Mouse (Mus musculus): ENCODE results near the gene Chrne.

Chrne gene

DNA sequence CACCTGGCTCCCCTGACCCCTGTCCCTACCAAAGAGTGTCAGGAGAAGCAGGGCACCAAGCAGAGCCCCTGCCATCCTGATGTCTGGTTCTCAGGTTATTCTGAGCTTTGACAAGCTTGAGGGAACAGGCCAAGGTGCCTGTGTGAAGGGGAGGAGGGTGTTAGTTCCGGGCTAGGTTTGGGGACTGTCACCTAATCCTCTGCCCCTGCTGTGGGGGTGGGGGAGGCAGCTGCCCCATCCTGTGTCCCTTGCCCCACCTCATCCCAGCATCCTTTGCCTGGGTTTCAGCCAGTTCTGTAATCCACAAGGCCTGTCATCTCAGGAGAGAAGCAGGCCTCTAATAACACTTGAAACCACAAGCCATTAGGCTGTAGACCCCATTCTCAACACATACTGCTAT, at the start of gene Chrne:
Chrne (minus strand) TSS at position 116 of the 400 bp plus-strand sequence.
- no peak for DNase-seq

DNA sequence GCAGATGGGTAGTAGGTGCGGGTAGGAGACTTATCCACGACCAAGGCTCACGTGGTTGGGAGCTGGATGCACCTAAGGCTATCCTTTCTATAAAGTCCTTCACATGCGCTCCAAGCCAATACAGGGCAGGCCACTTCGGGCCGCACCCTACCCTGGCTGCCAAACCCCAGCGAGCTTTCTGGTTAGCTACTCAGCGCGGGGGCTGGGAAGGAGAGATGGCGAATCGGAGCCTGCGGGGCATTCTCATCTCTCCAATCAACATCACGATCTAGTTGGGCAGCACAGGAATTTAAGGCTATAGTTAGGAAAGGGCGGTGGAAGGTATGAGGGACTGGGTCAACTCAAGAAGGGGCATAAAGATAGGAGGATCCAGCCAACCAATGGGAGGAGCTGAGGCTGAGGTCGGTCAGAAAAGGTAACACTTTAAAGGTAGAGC, 49.3 kb upstream of the Chrne start:
- DNase-seq: peak; percentile 82

DNA sequence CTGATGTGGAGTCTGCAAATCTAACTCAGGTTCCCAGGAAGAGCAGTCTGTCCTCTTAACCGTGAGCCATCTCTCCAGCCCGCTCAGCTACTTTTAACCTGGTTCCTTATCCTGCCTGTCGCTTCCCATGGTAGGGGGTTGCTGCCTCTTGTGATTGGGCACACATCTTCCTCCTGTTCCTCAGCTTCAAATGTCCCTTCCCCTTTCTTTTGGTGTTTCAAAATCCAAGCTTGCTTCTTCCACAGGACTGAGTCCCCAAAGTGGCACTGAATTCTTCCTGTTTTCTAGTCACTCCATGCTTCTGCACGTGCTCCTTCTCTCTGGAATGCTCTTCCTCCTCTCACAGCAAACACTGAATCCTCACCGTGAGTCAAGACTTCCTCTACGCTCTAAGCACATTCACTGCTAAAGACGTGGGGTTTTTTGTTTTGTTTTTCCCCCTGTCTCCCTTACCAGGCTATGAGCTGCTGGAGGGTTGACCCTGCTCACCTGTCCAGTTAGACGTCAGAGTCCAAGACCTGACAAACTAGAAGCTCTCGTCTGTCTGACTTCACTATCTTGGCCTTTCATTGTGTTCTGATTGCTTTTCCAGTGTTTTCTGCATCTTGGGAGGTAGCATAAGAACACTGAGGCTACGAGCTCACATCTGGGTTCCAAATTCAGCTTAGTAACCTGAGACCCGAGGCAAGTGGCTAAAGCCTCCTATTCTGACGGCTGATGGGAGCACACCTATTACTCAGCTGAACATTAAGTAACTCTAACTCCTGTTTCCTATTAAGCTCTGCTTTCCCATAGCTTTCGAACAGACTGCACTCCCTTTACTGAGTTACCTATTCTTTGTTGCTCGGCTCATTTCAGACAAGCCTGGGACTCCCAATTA, 48.5 kb upstream of the Chrne start:
- DNase-seq: no peak

DNA sequence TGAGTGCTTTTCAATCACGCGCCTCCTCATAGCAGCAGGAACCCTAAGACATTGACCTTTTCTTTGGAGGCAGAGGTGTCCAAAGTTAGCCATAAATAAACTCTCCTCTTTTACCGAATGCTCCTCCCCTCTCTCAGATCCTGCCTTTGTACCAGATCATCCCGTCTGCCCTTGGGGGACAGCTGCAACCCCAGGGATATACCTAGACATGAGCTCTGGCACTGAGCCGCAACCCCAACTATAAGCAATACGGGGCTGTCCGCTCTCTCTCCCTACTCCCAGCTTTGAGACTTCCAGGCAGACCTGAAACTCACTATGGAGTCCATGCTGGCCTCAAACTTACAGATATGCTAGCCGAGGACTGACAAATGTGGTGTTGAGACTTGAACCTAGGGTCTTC, 47.7 kb upstream of the Chrne start:
- no peak for DNase-seq

DNA sequence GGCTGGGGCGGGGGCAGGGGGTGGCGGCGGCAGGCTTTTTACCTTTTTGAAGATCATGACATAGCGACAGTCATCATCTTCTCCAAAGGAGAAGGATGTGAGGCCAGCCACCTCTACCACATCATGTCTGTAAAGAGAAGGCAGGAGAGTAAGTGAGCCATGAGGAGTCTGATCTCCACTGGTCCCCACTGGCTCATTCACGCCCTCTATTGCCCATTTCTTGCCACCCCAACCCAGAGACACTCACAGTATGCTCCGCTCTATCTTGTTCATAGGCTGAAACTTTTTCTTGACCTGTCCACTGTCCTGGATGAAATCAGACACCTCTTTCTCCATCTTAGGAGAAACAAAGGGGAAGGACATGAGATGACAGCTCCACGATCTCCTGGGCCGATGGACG, 45.7 kb upstream of the Chrne start:
- no peak for DNase-seq

DNA sequence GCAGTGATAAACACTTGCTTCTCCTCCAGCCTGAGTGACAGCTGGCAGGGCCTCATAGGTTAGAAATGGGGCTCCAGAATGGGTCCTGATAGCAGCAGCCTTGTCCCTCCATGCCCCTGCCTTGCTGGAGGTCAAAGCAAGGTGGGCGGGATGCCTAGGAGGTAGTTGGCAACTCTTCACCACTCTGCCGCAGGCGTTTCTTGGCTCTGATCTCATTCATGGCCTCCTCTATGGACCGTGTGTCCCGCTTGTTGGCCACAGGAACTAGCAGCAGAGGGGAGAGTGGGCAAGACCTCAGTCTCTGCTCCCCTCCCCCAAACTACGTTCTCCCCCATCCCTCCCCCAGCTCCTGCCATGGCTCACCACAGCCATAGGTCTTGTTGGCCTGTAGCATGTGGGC, 44.9 kb upstream of the Chrne start:
- no peak for DNase-seq

DNA sequence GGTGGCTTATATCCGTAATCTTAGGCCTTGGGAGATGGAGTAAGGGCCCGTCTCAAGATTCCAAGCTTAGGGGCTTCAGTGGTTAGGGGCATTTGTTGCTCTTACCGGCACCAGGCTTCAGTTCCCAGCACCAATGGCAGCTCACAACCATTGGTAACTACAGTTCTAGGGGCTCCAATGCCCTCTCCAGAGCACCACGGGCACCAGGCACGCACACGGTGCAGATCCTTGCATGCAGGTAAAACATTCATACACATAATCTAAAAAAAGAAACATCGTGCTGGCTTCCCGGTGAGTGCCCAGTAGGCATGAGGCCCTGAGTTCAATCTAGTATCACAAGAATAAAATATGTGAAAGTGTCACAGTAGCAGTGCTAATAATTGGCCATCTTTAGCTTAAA, 44.1 kb upstream of the Chrne start:
- no peak for DNase-seq

DNA sequence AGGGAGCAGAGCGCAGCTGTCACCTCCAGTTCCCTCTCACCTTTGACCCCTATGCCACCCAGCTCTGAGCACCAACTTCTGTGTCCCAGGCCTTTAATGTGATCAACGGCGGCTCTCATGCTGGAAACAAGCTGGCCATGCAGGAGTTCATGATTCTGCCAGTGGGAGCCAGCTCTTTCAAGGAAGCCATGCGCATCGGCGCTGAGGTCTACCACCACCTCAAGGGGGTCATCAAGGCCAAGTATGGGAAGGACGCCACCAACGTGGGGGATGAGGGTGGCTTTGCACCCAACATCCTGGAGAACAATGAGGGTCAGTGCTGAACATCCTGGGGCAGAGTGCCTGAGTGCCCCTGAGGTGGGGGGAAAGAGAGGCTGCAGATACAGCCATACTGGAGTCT, 41.6 kb upstream of the Chrne start:
- DNase-seq: no peak

DNA sequence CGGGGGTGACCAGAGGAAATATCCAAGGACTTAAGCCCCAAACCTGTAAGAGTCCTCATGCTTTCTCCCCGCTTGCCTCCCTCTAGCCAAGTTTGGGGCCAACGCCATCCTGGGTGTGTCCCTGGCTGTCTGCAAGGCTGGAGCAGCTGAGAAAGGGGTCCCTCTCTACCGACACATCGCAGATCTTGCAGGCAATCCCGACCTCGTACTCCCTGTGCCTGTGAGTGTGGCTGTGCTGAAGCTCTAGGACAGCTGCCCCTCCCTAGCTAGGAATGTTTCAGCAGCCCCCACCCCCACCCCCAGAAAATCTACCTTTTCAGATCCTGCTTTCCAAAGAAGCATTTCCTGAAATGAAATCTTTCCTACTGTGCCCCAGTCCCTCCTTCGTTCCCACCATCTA, 39.9 kb upstream of the Chrne start:
- no peak for DNase-seq

DNA sequence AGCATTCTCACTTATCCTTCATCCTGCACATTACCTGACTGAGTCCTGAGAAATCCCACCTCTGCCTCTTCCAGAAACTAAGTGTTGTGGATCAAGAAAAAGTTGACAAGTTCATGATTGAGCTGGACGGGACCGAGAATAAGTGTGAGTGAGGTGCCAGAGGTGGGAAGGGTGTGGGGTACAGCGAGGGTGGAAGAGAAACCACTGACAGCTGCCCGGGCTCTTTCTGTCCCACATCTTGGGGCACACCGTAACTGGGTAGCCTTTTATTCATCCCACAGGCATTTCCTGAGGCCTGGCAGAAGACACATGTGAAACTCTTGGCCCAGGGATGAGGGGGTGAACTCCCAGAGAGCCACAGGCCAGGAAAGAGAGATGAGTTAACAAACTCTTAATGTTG, 39.5 kb upstream of the Chrne start:
- no peak for DNase-seq

DNA sequence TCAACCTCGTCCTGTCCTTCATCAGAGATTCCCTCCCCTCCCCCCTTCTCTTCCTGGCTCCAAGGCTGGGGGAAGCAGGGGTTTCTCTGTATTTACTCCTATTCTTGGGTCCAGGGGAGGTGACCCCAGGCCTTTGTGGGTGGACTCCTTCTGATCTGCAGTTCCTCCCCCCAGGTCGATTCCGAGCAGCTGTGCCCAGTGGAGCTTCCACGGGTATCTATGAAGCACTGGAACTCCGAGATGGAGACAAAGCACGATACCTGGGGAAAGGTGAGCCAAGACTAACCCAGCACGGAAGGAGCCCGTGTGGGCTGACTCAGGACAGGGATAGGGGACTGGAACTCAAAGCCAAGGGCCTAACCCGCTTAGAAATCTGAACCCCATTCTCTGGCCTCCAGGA, 39.0 kb upstream of the Chrne start:
- no peak for DNase-seq

DNA sequence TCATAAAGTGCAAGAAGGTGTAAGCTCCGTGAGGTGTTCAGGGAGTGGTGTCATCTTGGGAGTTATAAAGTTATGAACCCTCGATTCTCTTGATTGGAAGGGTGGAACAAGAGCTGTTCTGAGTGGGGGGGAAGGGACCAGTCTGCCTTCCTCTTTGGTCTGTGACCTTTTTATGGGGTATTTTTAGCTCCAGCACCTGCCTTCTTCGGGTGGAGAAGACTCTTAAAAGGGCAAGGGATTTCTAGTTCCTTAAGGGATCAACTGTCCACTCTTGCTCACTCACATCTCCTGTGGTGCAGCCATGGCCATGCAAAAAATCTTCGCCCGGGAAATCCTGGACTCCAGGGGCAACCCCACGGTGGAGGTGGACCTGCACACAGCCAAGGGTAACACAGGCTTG, 38.6 kb upstream of the Chrne start:
- no peak for DNase-seq

DNA sequence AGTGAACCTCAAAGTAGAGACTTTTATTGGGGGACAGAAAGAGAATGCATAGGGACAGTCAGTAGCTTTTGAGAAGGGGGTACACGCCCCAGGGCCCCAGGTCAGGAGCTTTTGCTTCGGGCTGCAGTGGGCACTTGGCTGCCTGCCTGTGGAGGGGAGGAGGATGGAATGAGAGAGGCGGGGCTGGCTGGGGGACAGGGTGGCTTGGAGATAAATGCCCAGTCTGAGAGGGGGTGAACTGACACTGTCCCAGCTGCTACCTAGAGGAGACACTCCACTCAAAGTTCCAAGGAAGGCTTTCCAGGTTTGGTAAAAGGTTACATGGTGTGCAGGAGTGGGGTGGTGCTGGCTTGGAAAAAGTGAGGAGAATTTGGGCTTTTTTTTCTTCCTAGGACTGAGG, 37.9 kb upstream of the Chrne start, which contains the start of gene Eno3:
Eno3 (plus strand) TSS at position 239 of the 400 bp plus-strand sequence.
- DNase-seq: peak; percentile 45

DNA sequence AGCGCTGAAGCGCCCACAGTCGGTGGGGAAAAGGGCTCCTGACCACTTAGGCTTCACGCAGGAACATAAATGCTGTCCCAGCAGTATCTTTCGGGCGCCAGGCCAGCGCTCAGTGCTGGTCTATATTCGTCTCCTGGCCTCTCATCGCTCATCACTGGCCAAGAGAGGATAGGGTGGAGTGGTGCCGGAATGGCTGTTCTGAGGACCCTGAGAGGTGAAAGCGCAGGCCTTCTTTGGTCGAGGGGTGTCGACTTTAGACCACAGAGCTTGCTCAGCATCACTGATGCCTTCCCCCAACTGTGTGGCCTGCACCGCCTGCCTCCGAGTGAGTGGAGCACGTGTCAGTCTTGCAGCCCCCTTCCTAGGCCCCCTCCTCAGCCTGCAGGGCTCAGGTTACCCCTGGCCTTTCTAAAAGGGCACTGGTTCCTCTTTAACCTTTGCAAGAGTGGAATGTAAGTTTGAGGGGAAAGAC, 37.5 kb upstream of the Chrne start:
- no peak for DNase-seq

DNA sequence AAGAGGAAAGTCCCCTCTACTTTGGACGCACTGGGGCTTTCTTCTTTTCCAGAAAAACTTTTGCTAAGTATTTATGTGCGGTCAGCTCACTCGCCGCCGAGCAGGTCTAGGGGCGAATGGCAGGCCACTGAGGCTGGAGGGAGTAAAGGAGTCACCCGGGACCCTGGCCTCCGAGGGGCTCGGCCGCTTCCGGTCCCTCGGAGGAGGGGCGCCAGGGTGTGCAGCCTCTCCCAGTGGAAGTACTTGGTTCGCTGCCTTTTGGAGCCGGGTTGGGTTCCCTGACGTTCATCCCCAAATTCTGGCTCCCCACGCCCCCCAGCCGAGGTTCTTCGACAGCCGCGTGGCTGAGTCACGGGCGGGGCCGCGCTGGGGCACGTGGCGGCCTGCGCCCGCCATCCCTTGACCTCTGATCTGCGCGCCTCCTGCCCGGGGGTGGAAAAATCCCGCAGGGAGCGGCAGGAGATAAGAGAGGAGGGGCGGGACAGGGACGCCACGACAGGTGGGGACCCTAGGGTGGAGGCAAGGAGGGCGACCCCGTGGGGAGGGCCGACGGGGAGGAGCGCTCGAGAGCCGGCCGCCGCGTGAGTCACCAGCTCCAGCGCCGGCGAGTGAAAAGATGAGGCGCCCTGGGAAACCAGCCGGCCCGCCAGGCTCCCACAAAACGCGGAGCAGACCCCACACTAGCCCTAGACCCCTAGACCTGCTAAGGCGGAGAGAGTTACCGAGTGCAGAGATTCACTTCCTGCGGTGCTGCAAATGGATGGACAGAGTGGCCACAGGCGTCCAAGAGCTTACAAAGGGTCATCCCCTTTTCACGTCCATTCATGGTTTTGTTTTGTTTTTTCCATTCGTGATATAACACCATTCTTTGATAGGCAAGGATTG, 36.8 kb upstream of the Chrne start:
- peak; percentile 66 for DNase-seq

DNA sequence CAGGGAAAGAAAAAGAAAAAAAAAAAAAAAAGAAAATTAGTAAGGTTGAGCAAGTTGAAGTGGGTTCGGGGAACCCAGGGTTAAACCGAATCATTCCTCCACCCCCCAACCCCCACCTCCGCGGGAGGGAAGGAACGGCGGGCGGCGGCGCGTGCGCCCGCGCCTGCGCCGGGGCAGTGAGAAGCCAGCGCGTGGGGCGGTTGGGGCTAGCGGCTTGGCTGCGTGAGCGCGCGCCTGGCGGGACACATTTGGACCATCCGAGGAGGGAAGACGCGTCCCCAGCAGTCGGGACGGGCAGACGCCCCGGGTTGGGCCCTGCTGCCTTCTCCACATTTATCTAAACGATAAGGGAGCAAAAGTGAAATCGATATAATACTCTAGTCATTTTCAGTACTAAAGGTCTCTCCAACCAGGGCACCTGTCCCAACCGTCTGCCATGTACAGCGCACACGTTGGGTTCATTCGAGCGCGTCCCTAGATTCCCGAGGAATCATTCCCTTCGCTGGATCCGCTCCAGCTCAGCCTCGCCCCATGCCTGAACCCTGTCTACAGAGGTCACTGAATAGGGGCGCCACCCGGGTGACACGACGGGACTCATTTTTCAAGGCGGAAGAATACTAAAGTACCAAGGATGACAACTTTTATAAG, 36.0 kb upstream of the Chrne start:
- DNase-seq: peak; percentile 86

DNA sequence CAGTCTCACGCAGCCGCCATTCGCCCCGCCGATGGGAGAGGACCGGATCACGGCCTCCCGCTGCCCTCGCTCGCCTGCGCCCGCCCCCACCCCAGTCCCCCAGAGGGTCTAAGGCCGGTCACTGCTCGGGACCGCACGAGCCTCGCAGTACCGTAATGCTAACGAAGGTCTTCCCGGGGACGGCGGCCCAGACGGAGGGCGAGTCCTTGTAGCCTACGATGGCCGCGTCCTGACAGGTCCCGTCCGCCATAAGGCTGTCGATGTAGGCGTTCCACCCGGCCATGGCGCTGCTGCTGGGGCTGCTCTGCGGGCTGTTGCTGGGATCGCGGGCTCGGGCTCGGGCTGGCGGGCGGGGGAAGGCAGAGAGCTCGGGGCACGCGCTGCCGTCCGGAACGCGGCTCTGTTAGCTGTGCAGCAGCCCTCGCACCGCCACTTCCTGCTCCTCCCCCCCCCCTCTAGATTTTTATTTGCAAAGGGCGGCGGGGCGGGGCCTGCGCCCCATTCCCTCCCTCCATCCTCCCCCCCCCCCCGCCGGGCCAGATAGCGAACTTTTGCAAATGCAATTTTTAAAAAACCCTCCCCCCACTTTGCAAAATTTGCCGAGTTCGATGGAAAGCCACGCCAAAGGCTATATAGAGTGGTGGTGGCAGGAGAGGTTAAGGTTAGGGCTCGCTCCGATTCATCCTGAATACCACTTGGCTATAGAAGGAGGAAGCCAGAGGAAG, 35.3 kb upstream of the Chrne start, which contains the start of gene Pfn1:
Pfn1 (minus strand) TSS at position 447 of the 725 bp plus-strand sequence.
- peak; percentile 92 for DNase-seq

DNA sequence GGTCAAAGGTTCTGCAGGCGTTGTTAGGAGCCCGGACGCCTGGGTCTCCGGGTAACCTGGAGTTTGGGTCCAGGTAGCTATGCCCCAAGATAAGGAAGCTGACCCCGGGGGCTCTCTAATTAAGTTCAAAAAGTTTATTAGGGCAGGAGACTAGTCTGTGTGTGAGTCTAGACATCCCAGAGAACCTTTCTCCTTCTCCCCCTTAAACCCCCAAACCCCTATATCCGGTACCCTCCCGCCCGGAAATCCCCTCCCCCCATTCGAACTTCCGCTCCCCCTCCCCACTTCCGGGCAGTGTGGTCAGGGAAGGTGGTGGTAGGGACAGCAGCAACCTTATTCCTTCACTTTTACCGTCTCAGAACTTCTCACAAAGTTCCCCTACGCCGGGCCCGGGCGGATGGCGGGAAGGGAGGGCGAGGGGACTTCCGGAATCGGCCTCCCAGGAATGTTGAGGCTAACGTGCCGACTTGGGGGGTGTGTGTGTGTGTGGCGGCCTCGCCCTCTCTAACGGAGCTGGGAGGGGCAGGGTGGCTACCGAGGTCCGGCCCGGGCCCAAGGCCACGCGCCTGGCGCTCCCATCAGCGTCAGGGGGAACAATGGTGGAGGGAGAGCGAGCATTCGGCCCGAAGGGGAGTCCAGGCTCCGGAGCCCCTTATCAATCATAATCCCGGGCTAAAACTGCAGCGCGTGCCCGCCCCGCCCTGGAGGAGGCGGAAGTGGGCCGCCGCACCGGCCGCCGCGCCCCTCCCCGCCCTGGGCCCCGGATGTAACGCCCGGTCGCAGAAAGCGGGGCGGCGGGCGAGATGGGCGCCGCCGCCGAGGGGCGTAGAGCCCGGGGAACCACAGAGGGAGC, 34.6 kb upstream of the Chrne start:
- DNase-seq: peak; percentile 86

DNA sequence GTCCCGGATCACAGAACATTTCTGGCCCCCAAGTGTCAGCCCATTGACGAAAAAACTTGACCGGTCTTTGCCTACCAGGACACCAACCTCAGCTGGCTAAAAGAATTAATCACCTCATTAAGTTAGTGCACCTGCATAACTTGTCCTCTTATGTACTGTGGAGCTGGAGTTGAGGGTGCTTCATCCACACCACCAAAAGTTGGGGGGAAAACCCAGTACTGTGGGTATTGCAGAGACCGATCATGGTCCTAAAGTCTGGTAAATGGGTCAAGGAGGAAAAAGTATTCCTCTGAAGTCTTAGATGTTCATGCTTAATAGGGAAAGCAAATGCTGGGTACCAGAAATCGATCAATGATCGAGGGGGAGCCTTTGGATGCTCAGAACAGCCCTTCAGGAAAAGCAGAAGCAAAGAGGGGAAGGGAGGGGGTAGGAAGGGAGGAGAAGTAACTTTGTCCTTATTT, 33.9 kb upstream of the Chrne start:
- DNase-seq: no peak

DNA sequence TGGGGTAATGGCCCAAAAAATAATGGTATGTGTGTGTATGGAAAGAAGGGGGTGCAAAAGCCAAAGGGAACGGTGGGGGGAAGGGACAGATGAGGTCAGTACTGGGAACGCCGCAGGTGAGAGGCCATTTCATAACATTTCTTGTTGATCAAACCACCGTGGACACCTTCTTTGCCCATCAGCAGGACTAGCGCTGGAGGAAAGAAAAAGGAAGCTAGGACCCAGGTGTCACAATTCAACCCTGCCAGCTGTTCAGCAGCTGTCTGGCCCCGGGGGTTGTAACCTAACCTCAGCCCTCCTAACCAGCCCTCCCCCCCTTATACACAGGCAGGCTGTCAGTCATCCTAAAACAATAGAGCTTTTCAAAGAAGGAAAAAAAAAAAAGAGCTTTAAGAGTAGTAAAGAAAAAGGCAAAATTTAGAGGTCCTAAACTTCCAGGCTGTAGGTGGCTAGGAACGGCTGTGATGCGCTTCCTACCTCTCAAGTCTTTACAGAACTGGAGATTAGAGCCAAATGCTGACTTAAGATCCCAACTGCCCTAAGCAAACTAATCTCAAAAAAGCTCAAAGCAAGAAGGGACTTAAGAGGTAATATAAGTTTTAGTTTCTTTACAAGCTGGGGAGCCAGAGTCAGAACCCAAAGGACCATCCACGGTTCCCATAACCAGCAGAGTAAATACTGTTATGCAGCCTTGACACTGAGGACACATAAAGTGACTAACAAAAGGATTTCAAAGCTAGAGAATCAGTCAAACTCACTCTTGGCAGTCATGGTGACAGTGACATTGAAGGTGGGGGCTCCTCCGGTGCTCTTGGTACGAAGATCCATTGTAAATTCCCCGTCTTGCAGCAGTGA, 33.2 kb upstream of the Chrne start:
- DNase-seq: no peak
